Mouse (Mus musculus) right cerebral cortex, adult 18-20 months (tissue): ENCODE results near the gene Ppm1m.

ENCODE experiments used
- DNase-seq: peaks from one replicate; pipeline ENCODE4 v3.0.0; 2022; ENCODE audit warnings: mixed read lengths

Ppm1m gene

DNA sequence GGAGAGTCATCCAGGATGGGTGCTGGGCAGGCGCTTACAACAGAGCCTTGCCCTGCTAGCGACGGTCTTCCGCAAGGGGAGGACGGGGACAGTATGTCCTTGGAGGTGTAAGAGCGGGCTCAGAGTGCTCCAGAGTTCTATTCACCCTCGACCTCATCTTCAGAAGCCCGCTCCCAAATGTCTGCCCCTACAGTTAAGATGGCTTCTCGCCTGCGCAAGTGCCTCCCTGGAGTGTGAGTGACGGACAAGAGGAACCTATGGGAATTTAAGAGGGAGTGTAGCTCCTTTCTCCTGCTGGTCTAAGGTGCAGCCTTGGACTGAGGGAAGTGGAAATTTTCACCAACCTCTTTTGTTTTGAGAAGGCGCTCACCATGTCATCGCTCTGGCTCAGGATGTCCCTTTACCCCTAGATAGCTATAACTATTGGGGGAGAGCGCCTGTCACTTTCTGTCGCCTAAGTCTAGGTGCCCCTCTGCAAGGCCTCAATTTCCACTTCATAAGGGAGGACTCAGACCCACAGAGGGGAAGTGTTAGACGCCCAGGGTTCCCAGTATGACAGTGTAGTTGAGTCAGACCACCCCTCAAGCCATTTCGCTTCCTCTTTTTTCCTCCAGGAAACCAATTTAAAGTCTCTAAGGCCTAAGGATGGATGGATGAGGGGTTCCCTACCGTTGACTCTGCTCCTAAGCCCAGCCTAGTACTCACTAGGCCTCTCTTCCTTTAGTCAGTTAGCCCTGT is at the start of gene Ppm1m:
Gene Ppm1m (minus strand): TSS at position 212 of the 738 bp plus-strand sequence.
- no peak for DNase-seq

DNA sequence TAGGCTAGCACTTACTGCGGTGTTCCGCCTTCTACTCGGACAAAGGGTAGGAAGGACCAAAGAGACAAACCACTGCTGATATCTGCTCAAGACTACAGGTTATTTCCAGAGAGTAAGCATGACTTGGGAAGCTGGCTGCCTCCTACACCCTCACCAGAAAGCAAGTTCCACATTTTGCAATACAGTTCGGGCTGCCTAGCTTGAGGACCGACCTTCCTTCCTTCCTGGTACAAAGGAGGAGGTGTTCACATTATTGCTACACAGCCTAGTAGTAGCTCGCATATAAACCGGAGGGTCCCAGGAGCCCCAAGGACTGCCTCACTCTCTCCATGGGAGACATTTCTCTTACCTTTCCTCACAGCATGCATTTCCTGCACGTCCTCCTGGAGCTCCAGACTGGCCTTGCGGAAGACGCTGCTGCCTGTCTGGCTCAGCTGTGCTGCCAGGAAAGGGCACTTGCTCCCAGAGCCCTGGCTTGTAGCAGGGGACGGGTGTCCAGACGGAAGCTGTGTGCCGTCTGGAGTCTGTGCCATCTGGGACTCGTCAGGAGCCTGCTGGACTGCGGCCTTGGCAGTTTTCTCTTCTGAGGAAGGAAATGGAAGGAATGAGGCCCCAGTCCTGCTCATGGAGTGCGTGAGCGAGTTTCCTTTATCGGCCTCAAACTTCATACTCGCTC is 43.4 kb upstream of the Ppm1m start:
- no peak for DNase-seq

DNA sequence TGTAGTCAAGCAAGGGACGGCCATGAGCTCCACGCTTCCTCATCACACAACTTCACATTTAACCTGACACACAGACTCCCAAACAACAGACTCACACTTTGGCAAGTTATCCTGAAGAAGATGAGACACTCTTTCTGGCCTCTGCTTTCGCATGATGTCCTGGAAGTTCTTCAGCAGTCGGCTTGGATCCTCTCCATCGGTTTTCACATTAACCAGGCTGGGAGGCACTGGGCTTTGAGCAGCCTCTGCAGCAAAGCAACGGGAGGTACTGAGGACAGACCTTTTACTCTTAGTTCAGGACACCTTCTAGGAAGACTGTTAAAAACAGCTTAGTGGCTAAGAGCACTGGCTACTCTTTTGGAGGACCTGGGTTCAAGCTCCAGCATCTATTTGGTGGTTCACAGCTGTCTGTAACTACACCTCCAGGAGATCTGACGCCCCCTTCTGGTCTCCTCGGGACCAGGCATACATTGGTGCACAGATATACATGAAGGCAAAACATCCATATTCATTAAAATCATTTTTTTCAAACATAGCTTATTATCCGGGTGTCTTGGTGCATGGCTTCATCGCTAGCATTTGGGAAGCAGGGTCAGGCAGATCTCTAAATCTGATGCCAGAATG is 42.1 kb upstream of the Ppm1m start:
- DNase-seq, result no peak

DNA sequence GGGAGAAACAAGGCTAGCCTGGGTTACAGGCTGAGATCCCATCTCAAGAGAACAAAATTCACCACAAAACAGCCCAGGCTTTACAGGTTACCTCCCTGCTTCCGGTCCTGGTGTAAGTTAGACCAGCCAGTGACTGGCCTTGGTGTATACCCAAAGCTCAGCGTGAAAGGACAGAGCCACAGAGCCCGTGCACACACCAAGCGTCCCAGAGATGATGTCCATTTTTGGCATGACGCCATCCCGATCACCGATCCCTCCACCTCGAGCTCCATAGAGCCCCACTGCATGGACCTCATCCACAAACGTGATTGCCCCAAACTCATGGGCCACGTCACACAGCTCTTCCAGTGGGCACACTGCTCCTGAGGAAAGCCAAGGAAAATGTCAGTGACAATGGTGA is 38.3 kb upstream of the Ppm1m start:
- no peak for DNase-seq

DNA sequence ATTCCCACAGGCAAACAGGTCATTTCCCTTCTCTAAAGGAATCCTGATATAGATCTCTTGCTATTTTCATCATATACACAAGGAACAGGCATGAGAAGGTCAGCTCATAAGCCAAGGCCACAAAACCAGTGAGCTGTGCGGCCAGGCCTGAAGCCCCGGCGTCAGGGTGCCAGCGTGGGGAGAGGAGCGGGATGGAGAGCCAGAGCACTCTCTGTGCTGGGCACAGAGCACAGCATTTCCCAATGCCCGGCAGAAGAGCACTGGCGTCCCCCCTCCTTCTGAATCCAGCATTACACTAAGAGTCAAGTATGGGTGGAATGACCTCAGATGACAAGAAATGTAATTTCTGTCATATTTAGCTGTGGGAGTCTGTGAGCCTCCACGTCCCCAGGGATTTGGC is 37.9 kb upstream of the Ppm1m start:
- DNase-seq, result no peak

DNA sequence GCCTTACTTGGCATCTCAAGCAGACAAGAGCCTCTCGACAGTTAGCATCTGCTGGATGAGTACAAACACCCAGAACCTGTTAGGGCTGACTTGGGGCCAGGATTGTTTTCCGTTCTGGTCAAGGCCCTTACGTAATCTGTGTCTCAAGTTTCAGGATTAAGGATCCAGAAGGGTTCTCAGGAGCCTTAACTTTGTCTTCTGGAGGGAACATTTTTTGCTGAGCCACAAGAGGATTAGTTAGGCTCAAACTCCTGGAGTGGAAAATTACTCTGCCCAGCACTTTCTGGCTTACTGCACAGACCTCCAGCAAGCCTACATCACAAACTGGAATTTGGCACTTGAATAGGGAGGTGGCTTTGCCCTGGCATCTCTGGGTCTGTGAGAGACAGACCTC is 37.3 kb upstream of the Ppm1m start:
- no peak for DNase-seq

DNA sequence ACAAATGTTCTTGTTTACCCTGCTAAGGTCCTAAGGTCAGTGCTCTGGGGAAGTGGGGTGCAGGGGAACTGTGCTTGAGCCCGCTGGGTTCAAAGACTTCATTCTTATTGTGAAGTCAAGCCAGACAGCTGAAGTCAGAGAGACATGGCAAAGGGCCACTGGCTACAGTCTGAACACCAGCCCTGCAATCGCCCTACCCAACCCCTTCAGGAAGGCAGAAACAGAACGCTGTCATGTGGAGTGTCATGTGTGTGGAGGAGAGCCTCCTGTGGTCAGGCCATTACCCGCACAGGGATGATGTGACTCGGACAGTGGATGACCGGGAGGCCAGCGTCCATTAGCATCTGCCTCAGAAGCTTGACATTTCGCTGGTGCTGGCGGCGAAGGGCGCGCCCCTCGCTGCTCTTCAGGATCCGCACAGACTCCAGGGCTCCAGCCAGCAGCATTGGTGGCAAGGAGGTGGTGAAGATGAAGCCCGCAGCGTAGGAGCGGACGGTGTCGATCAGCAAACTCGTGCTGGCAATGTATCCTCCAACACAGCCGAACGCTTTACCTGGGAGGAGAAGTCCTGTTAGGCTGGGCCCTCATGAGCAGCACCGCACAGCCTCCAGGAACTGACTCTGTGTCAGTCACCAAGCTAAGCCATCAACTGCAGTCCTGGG is 36.7 kb upstream of the Ppm1m start:
- no peak for DNase-seq

DNA sequence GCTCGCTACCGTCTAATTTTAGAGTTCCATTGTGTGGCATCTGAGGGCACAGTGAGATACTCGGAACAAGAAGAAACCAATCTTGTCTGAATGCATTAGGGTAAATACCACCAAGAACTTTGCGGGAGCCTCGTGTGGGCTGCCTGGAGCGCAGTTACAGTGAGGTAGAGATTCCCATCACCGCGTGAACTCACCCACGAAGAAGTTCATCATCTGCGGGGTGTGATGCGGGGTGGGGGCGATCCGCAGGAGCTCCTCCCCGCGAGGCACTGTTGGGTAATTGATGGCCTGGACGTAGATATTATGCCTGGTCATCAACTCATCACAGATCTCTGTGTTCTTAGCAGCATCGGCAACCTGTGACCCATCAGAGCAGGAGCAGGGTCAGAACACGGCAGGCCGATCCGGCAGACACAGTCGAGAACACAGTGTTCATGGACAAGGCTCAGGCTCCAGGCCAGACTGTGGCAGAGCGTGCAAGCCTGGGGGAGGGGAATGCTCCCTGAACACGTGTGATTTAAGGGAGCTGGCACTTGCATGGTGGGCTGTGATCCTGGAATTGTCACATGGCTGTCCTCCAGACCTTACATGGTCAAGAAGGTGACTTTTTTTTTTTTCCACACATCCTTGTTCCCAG is 35.8 kb upstream of the Ppm1m start:
- DNase-seq, result peak; percentile 41

DNA sequence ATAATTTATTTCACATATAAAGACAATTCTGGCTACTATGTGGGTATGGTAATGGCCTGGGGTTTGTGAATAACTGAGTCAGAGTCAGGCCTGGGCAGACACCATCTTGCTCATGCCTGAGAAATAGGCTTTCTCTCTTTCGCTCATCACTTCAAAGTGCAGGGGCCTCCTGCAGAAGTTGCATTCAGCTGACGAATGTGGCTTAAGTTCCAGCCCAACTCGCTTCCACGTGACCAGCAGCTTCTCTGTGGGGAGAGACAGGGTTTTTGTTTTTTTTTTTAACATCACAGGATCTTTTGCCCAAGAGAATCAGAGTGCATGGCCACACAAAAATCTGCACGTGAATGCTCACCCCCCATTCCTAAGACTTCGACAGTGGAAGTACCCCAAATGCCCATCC is 34.4 kb upstream of the Ppm1m start:
- DNase-seq, result no peak

DNA sequence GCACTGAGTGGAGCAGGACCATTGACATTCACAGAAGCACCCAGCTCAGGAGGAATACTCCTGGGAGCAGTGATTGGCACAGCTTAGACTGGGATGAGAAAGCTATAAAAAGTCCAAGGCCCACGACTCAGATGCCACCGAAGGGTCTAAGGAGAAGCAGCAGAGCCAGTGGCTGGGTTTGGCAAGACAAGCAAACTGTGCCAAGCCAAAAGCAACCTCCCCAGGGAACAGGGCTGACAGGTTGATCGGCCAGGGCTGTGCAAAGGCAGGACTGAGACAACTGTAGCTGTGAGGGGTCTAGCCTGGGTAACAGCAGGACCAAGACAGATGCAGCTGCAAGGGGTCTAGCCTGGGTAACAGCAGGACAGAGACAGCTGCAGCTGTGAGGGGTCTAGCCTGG is 33.4 kb upstream of the Ppm1m start:
- DNase-seq, result no peak

DNA sequence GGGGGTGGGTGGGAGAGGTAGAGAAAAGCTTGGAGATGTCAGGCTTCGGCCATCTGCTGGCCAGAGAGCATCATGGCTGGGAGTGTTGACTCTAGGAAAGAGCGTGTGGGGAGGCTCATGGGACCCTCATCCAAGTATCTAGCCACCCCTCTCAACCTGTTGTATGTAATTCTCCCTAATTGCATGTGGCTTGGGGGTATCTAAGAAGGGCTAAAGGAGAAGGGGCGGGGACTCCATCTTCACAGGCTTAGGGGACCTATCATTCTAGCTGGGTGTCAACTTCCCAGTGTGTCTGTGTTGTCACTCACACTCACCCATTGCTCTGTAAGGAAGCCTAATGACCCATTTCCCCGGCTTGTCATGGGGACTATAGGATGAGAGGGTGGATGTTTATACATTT is 32.3 kb upstream of the Ppm1m start:
- DNase-seq, result no peak

DNA sequence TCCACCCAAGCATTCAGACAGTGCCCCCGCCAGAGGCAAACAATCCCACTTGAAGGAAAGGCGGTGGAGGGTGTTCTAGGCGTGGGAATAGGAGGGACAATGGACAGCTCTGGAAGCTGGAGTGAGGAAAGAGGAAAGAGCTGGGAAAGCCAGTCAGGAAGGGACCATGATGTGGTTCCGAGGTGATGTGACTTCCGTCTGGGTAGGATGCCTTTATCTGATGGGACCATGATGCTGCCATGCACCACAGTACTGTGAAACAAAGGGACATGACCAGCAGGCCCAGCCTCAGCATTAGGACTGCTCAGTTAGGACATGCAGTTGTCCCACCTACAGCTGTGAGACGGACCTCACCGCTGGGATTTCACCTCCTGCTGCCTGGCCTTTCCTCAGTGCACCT is 31.7 kb upstream of the Ppm1m start:
- DNase-seq, result no peak

DNA sequence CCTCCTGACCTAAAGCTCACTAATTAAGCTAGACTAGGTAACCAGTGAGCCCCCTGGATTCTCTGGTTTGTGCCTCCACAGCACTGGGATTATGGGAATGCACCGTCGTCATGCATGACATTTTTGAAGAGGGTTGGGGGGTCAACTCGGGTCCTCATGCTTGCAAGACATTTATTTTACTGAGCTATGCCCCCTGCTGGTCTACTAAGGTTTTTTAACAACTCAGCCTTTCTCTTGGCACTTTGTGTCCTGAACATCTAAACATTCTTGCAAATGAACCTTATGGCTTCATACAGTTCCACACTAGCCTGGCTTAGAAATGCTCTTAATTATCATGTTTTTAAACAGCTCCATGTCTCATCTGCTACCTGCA is 31.2 kb upstream of the Ppm1m start:
- DNase-seq, result no peak

DNA sequence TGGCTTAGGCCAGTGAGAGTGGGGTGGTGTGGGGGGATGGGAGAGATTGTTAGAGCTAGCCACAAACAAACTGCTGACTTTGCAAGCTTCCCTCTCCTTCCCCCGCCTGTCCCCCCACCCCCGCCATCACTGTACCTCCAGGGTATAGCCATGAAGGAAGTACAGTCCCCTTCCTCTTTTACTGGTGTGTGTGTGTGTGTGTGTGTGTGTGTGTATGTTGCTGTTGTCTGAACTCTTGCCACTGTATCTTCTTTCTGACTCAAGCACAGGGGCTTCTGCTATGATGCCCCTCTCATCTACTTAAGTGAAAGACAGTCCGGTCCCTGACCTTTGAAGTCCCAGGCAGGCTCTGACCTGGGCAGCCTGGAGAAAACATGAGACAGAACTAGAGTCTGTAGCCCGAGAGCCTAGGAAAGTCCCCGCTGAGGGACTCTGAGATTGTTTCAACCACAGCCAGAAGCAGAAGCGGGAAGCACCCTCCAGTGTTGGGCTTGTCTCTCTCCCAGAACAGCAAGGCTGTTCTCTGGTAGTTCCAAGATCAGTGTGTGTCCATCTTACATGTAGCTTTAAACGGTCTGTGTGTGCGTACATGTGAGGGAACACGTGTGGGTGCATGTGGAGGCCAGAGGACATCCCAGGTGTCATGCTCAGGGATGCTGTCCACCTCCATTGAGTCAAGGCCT is 30.6 kb upstream of the Ppm1m start:
- DNase-seq, result no peak

DNA sequence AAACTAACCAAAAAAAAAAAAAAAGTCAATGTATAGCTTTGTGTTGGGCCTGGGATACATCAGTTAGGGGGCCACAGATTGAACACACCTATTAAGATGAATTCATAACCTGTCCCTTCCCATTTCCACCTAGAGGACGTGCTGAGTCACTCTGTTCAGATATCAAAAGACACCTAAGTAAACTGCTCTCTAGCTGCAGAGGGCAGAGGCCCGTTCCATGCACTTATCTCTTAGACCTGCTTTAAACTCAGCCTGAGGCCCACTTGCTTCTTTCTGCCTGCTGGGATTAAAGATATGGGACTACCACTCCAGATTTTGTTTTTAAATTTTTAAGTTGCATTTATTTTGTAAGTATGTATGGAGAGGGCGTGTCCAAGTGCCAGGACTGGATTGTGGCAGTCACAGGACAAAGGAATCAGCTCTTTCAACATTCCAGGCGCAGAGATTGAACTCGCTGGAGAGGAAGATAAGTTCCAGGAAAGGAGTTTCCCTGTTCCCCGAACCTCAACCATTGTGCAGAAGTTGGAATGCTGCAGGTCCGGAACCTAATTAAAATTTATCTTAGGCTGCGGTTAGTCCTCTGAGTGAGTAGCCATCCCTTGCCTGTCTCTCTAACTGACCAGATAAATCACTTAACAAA is 28.4 kb upstream of the Ppm1m start:
- no peak for DNase-seq

DNA sequence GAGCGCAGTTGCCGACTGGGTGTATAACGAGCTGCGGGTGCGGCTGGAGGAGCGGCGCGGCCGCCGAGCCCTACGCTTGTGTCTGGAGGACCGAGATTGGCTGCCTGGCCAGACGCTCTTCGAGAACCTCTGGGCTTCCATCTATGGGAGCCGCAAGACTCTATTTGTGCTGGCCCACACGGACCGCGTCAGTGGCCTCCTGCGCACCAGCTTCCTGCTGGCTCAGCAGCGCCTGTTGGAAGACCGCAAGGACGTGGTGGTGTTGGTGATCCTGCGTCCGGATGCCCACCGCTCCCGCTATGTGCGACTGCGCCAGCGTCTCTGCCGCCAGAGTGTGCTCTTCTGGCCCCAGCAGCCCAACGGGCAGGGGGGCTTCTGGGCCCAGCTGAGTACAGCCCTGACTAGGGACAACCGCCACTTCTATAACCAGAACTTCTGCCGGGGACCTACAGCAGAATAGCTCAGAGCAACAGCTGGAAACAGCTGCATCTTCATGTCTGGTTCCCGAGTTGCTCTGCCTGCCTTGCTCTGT is 26.7 kb upstream of the Ppm1m start:
- peak; percentile 62 for DNase-seq

DNA sequence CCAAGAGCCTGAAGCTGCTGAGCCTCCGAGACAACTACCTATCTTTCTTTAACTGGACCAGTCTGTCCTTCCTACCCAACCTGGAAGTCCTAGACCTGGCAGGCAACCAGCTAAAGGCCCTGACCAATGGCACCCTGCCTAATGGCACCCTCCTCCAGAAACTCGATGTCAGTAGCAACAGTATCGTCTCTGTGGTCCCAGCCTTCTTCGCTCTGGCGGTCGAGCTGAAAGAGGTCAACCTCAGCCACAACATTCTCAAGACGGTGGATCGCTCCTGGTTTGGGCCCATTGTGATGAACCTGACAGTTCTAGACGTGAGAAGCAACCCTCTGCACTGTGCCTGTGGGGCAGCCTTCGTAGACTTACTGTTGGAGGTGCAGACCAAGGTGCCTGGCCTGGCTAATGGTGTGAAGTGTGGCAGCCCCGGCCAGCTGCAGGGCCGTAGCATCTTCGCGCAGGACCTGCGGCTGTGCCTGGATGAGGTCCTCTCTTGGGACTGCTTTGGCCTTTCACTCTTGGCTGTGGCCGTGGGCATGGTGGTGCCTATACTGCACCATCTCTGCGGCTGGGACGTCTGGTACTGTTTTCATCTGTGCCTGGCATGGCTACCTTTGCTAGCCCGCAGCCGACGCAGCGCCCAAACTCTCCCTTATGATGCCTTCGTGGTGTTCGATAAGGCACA is 26.1 kb upstream of the Ppm1m start:
- no peak for DNase-seq

DNA sequence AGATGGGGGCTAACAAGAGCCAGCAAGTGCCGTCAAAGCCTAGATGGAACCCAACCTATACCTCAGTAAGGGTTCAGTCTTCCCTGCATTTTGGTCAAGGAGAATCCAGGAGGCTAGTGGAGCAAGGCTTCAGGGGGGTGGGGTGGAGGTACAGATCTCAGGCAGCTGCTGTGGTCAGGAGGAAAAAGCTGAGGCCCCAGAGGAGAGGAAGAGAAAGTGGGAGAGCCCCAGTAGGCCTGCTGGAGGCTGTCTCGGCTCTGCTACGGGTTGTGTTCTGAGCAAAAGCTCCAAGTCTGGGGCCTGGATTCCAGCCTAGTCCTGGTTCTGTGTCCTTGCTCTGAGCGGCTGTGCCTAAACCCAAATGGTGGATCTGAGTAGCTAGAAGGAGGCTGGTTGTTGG is 23.4 kb upstream of the Ppm1m start:
- DNase-seq, result no peak

DNA sequence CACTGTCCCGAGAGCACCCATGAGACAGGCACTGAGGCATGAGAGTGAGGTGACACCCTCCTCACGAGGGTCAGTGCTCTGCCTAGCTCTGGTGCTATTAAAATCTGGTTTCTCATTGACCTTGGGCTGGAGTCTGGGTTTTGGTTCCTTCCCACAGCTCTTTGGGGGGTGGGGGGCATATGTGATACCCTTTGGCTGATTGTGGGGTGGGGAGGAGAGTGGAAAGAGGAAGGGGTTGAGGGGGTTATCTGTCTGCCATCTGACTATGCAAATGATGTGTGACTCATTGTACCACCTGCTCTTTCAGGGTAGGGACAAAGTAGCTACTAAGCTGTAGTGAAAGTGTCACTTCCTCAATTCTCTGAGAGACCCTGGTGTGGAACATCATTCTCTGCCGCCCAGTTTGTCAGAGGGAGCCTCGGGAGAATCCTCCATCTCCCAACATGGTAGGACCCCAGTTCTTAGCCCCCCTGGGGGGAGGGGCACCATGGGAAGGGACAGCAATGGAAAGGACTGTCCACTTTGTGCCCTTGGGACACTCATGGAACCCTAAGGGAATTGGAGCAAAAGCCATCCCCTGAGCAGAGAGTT is 22.8 kb upstream of the Ppm1m start, which contains the start of gene Tlr9:
Gene Tlr9 (plus strand): TSS at position 338 of the 591 bp plus-strand sequence.
- no peak for DNase-seq

DNA sequence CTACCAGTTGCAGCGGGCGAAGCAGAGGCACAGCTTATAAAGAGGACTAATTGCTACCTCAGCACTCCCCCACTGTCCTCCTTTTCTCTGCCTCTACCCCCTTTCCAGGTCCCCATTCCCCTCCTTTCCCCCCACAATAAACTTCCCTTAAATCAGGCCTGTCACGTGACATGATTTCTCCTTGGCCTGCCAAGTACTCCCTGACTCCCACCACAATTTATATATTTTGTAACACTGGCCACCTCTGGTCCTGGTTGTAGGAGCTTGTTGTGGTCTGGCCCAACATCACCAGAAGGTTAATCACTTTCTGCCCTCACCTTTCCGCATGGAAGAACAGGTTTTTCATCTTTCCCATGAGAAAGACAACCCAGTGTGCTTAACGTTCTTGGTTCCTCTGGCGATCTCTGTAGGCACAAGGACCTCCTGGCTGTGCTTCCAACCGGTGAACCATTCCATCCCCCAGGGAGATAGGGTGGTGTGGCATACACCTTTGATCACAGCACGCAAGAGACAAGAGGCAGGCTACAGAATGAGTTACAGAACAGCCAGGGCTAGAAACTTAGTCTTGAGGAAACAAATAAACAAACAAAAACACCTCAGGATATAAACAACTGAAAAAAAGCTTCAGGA is 21.5 kb upstream of the Ppm1m start:
- no peak for DNase-seq
